Mouse (Mus musculus): ENCODE results near the gene Elane.
"Not testable (repeated sequence)": the region's sequence is repeated elsewhere in the genome, so short reads cannot be mapped to it uniquely, and the experiment has no call there.

Gene Elane

GRCm38 (mm10) chr10:79879527-79879926, 6.5 kb upstream of the Elane start:
- in situ Hi-C loops (cut with MboI, MseI) = no loop called here

- in situ Hi-C loops (cut with MboI, MseI) = no loop called here
Observed at GRCm38 (mm10) chr10:79880721-79881120, 5.3 kb upstream of the Elane start.

GRCm38 (mm10) chr10:79881981-79882380, 4.1 kb upstream of the Elane start:
- in situ Hi-C loops (cut with MboI, MseI) = no loop called here

- in situ Hi-C loops (cut with MboI, MseI) = no loop called here
Observed at GRCm38 (mm10) chr10:79883297-79884084, 2.6 kb upstream of the Elane start.

- in situ Hi-C loops (cut with MboI, MseI) = no loop called here
Observed at GRCm38 (mm10) chr10:79884446-79884845, 1.6 kb upstream of the Elane start.

- in situ Hi-C loops (cut with MboI, MseI) = not testable (repeated sequence)
Observed at GRCm38 (mm10) chr10:79884938-79885337, 1.1 kb upstream of the Elane start.

GRCm38 (mm10) chr10:79886611-79887010, 564 bp downstream of the Elane start:
- in situ Hi-C loops (cut with MboI, MseI) = no loop called here

GRCm38 (mm10) chr10:79889386-79889785, 3.3 kb downstream of the Elane start:
- in situ Hi-C loops (cut with MboI, MseI) = no loop called here

- in situ Hi-C loops (cut with MboI, MseI) = no loop called here
Observed at GRCm38 (mm10) chr10:79890670-79891069, 4.6 kb downstream of the Elane start, which contains the start of gene Cfd. Gene Cfd, plus strand, starts transcription at chr10:79890853.

- in situ Hi-C loops (cut with MboI, MseI) = not testable (repeated sequence)
Observed at GRCm38 (mm10) chr10:79892451-79893118, 6.5 kb downstream of the Elane start.

- in situ Hi-C loops (cut with MboI, MseI) = loop anchor here (5.0 kb wide), 1 partner anchor 41 kb away; no protein-coding TSS in a partner anchor
Observed at GRCm38 (mm10) chr10:79896306-79896705, 10.3 kb downstream of the Elane start.

- in situ Hi-C loops (cut with MboI, MseI) = loop anchor here (5.0 kb wide), 1 partner anchor 40 kb away; no protein-coding TSS in a partner anchor
Observed at GRCm38 (mm10) chr10:79896814-79897213, 10.8 kb downstream of the Elane start.

GRCm38 (mm10) chr10:79897316-79898245, 11.5 kb downstream of the Elane start:
- in situ Hi-C loops (cut with MboI, MseI) = loop anchor here (5.0 kb wide), 1 partner anchor 40 kb away; no protein-coding TSS in a partner anchor

GRCm38 (mm10) chr10:79900951-79901410, 14.9 kb downstream of the Elane start:
- in situ Hi-C loops (cut with MboI, MseI) = no loop called here

GRCm38 (mm10) chr10:79906712-79907111, 20.7 kb downstream of the Elane start:
- in situ Hi-C loops (cut with MboI, MseI) = no loop called here

- in situ Hi-C loops (cut with MboI, MseI) = no loop called here
Observed at GRCm38 (mm10) chr10:79907415-79907814, 21.4 kb downstream of the Elane start.

GRCm38 (mm10) chr10:79908167-79909091, 22.4 kb downstream of the Elane start, which contains the start of gene Med16:
Gene Med16, minus strand, starts transcription at chr10:79908923.
- in situ Hi-C loops (cut with MboI, MseI) = no loop called here

- in situ Hi-C loops (cut with MboI, MseI) = no loop called here
Observed at GRCm38 (mm10) chr10:79909092-79909922, 23.3 kb downstream of the Elane start.

GRCm38 (mm10) chr10:79910556-79910955, 24.5 kb downstream of the Elane start, which contains the start of gene Gm26602:
Gene Gm26602, plus strand, starts transcription at chr10:79910856.
- in situ Hi-C loops (cut with MboI, MseI) = no loop called here
